Mouse (Mus musculus) limb, embryonic 11.5 days (tissue): Measurements from ENCODE around the gene 2210011C24Rik. TPM values are rescaled to one million over a fixed set of nuclear protein-coding genes. Genes with fewer than 3 reads are reported as not detected.
A peak's percentile ranks its signal among the peaks of the same experiment; 100 is the strongest.

ENCODE experiments used
- ATAC-seq: fragments of 200-750 bp; cut with Nextera tagmentation; 2 replicates; pipeline ENCODE4 v1.8.0; 2017; ENCODE audit warnings: low read depth; ENCODE audit not compliant: insufficient number of reproducible peaks, low FRiP score, low TSS enrichment
- DNase-seq: peaks from one replicate; pipeline ENCODE4 v3.0.0-alpha.2; 2015; ENCODE audit warnings: low spot score
- H3K27ac ChIP-seq: fragments of 300-500 bp; sonication (generic); replicated peaks from 2 replicates; pipeline ENCODE4 v1.5.1; 2014; ENCODE audit warnings: low read depth, mild to moderate bottlenecking, low read length
- H3K27me3 ChIP-seq: fragments of 300-500 bp; sonication (generic); 2 replicates; pipeline ENCODE4 v1.6.1; 2014; ENCODE audit warnings: mild to moderate bottlenecking, low read length, mixed read lengths; ENCODE audit not compliant: control insufficient read depth, insufficient read depth
- H3K36me3 ChIP-seq: fragments of 300-500 bp; sonication (generic); 2 replicates; pipeline ENCODE4 v1.6.1; 2014; ENCODE audit warnings: mild to moderate bottlenecking, low read length, moderate library complexity, mixed read lengths; ENCODE audit not compliant: control insufficient read depth, insufficient read depth
- H3K4me1 ChIP-seq: fragments of 300-500 bp; sonication (generic); 2 replicates; pipeline ENCODE4 v1.6.1; 2014; ENCODE audit warnings: low read length, mixed read lengths; ENCODE audit not compliant: control insufficient read depth, insufficient read depth
- H3K4me2 ChIP-seq: fragments of 300-500 bp; sonication (generic); 2 replicates; pipeline ENCODE4 v1.6.1; 2014; ENCODE audit warnings: low read depth, mild to moderate bottlenecking, moderate library complexity; ENCODE audit not compliant: severe bottlenecking
- H3K4me3 ChIP-seq: fragments of 300-500 bp; sonication (generic); 2 replicates; pipeline ENCODE4 v1.5.1; 2014; ENCODE audit warnings: low read depth, low read length
- H3K9ac ChIP-seq: fragments of 300-500 bp; sonication (generic); 2 replicates; pipeline ENCODE4 v1.6.1; 2014; ENCODE audit warnings: mild to moderate bottlenecking, low read length
- H3K9me3 ChIP-seq: fragments of 300-500 bp; sonication (generic); 2 replicates; pipeline ENCODE4 v1.6.1; 2016; ENCODE audit warnings: low read length; ENCODE audit not compliant: control insufficient read depth
- WGBS: fragments of 180-500 bp; shearing (Covaris S2); extraction: QIAGEN DNeasy Blood & Tissue Kit; methylation state at CpG from one replicate; pipeline ENCODE4 v1.1.7; 2014; 5-methylcytosine and 5-hydroxymethylcytosine counted together
- polyA plus RNA-seq: library from polyadenylated mRNA; unstranded; fragments of >200 nt; fragmentation: Nextera tagmentation; extraction: Ambion mirVana; gene quantifications from 2 replicates; pipeline ENCODE4 v1.2.1, GENCODE M21; 2014

Gene 2210011C24Rik
- polyA plus RNA-seq, 1 experiment from 2014 or later: 0.35 TPM

GRCm38 (mm10) chr8:83973161-83974031 lies 38.6 kb downstream of the 2210011C24Rik start:
- Histone ChIP-seq H3K9ac (peak overlapping the region; percentile 81), H3K27me3 (no peaks in the 10 kb centered on the region), H3K36me3 (peaks cover 6% of the 10 kb centered on the region; the same call in 1 of the 2 replicates), H3K4me2 (peak overlapping the region; percentile 98), H3K27ac (0 out of 2 replicates have a peak overlapping the region, but pooled peaks have one; percentile 8), H3K4me1 (peaks cover 21% of the 10 kb centered on the region), H3K4me3 (peak overlapping the region; percentile 85), H3K9me3 (no peaks in the 10 kb centered on the region)
- DNase-seq (peak; percentile 25), ATAC-seq (peak; percentile 15; the same call in 1 of the 2 replicates)
- WGBS: 7% methylated on average over 18 of the region's 37 CpGs

- Histone ChIP-seq H3K4me3 (peak within 1 kb of the TSS; percentile 85), H3K9ac (peak within 1 kb of the TSS; percentile 81), H3K27ac (0 out of 2 replicates have a peak within 1 kb of the TSS, but pooled peaks have one; percentile 33), H3K4me2 (peak within 1 kb of the TSS; percentile 98), H3K9me3 (no peaks in the 10 kb centered on the region), H3K27me3 (no peaks in the 10 kb centered on the region), H3K4me1 (peaks cover 19% of the 10 kb centered on the region), H3K36me3 (peaks cover 11% of the 10 kb centered on the region)
- peak; percentile 100 for ATAC-seq
- under 1% methylated on average over 78 of the region's 94 CpGs for WGBS
- peak; percentile 98 for DNase-seq
Measured at GRCm38 (mm10) chr8:83972150-83973120, 39.5 kb downstream of the 2210011C24Rik start, which contains the start of gene Prkaca. Prkaca (plus strand) TSS chr8:83972993.

GRCm38 (mm10) chr8:83971661-83972060 lies 40.3 kb downstream of the 2210011C24Rik start:
- H3K9ac ChIP-seq: peak overlapping the region; percentile 64; the same call in 1 of the 2 replicates
- DNase-seq (no peak), ATAC-seq (no peak)
- peaks cover 12% of the 10 kb centered on the region for H3K4me1 ChIP-seq
- H3K27me3 ChIP-seq: no peaks in the 10 kb centered on the region
- H3K4me2 ChIP-seq: peak overlapping the region; percentile 92; the same call in 1 of the 2 replicates
- no peaks in the 10 kb centered on the region for H3K9me3 ChIP-seq
- 78% methylated on average over 6 of the region's 6 CpGs for WGBS
- H3K4me3 ChIP-seq: peak overlapping the region; percentile 85; the same call in 1 of the 2 replicates
- no peak overlapping the region for H3K27ac ChIP-seq
- H3K36me3 ChIP-seq: peaks cover 14% of the 10 kb centered on the region

GRCm38 (mm10) chr8:83971121-83971520 lies 40.9 kb downstream of the 2210011C24Rik start:
- H3K9ac ChIP-seq: no peak overlapping the region
- peaks cover 14% of the 10 kb centered on the region for H3K36me3 ChIP-seq
- DNase-seq (no peak), ATAC-seq (no peak)
- no peak overlapping the region for H3K4me2 ChIP-seq
- H3K4me1 ChIP-seq: peaks cover 12% of the 10 kb centered on the region
- 90% methylated on average over 4 of the region's 4 CpGs for WGBS
- no peaks in the 10 kb centered on the region for H3K9me3 ChIP-seq
- H3K27me3 ChIP-seq: no peaks in the 10 kb centered on the region
- H3K27ac ChIP-seq: no peak overlapping the region
- no peak overlapping the region for H3K4me3 ChIP-seq

- Histone ChIP-seq H3K9me3 (no peaks in the 10 kb centered on the region), H3K9ac (no peak overlapping the region), H3K36me3 (peaks cover 14% of the 10 kb centered on the region), H3K27me3 (no peaks in the 10 kb centered on the region), H3K27ac (no peak overlapping the region), H3K4me1 (peaks cover 3% of the 10 kb centered on the region; the same call in 1 of the 2 replicates), H3K4me2 (no peak overlapping the region), H3K4me3 (no peak overlapping the region)
- ATAC-seq (no peak), DNase-seq (no peak)
- WGBS: 93% methylated on average over 7 of the region's 7 CpGs
Measured at GRCm38 (mm10) chr8:83967701-83968100, 44.3 kb downstream of the 2210011C24Rik start.

GRCm38 (mm10) chr8:83964015-83964765 lies 47.8 kb downstream of the 2210011C24Rik start:
- H3K27ac ChIP-seq: no peak overlapping the region
- ATAC-seq (no peak), DNase-seq (no peak)
- no peak overlapping the region for H3K4me3 ChIP-seq
- 91% methylated on average over 5 of the region's 5 CpGs for WGBS
- no peak overlapping the region for H3K9ac ChIP-seq
- H3K4me1 ChIP-seq: no peaks in the 10 kb centered on the region
- H3K9me3 ChIP-seq: no peaks in the 10 kb centered on the region
- H3K4me2 ChIP-seq: no peak overlapping the region
- H3K27me3 ChIP-seq: no peaks in the 10 kb centered on the region
- H3K36me3 ChIP-seq: peaks cover 9% of the 10 kb centered on the region
